Comparison of ENCODE assay signal across 8 mouse cellular contexts in the genomic region with DNA sequence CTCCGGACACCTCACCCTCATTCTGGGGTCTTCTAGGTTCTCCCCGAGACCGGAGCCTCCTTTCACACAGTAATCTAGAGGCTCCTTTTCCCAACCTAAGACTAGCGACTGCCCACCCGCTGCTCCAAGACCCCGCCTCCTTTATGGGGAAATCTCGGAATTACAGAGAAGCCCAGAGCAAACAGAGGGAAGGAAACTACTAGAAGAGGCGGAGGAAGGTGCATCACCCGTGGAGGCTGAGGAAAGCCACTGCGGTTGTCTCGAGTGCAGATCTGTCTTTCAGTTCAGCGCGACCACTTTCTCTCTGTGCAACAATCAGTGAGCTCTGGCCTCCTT. TPM values are rescaled to one million over a fixed set of nuclear protein-coding genes. Genes with fewer than 3 reads are reported as not detected.
DNase-seq lines count a peak whose midpoint lies in the region; ATAC-seq and TF ChIP-seq lines count a peak whose summit lies in the region.

No protein-coding gene starts in this region.

- peak overlapping the region; percentile 80 for H3K27ac ChIP-seq in heart, embryonic 10.5 days
- no peak overlapping the region for H3K27ac ChIP-seq in liver, embryonic 16.5 days (ENCODE audit: low read length)
- no peak overlapping the region for H3K27ac ChIP-seq in stomach, postnatal 0 days (replicated peaks)

- H3K4me3 ChIP-seq in heart, embryonic 10.5 days, result peak overlapping the region; percentile 88
- H3K4me3 ChIP-seq in E14TG2a.4 (replicated peaks; ENCODE audit: low read length), result peak overlapping the region; percentile 82
- peak overlapping the region; percentile 64 for H3K4me3 ChIP-seq in liver, embryonic 16.5 days (ENCODE audit: low read depth, low read length)
- peak overlapping the region; percentile 65 for H3K4me3 ChIP-seq in stomach, postnatal 0 days (ENCODE audit: low read depth, low read length)

- H3K9ac ChIP-seq in liver, embryonic 16.5 days (ENCODE audit: low read depth, low read length), result no peak overlapping the region
- H3K9ac ChIP-seq in stomach, postnatal 0 days (ENCODE audit: low read length), result peak overlapping the region; percentile 51

- DNase-seq in heart, embryonic 10.5 days (ENCODE audit: low spot score), result no peak
- DNase-seq in heart, postnatal 25 days (ENCODE audit: low spot score), result no peak
- no peak for DNase-seq in stomach, postnatal 0 days (ENCODE audit: low spot score)
- no peak for DNase-seq in spleen, postnatal 14 days (ENCODE audit: low spot score in 2 of 2)
- DNase-seq in kidney, adult 9 months, result no peak

- intact Hi-C loops in heart, postnatal 25 days (cut with DNase I), result no loop called here

- ATAC-seq in granulocyte monocyte progenitor cell, adult 5-6 weeks (replicated peaks; ENCODE audit: poor library complexity, severe bottlenecking), result peak; percentile 65
- ATAC-seq in liver, embryonic 16.5 days (ENCODE audit: low read depth), result peak; percentile 14; the same call in 1 of the 2 replicates
- peak; percentile 67; the same call in 1 of the 2 replicates for ATAC-seq in stomach, postnatal 0 days (ENCODE audit: low FRiP score, low TSS enrichment)

- no peaks in the 10 kb centered on the region for H3K9me3 ChIP-seq in heart, embryonic 10.5 days
- H3K9me3 ChIP-seq in E14TG2a.4 (ENCODE audit: low read length), result peaks cover 12% of the 10 kb centered on the region
- no peaks in the 10 kb centered on the region for H3K9me3 ChIP-seq in liver, embryonic 16.5 days (replicated peaks; ENCODE audit: control insufficient read depth, low read length)
- no peaks in the 10 kb centered on the region for H3K9me3 ChIP-seq in stomach, postnatal 0 days (ENCODE audit: control insufficient read depth, low read length)

- H3K36me3 ChIP-seq in heart, embryonic 10.5 days, result no peaks in the 10 kb centered on the region
- no peaks in the 10 kb centered on the region for H3K36me3 ChIP-seq in E14TG2a.4 (ENCODE audit: insufficient read depth, low read length)
- H3K36me3 ChIP-seq in liver, embryonic 16.5 days (ENCODE audit: control insufficient read depth, insufficient read depth), result no peaks in the 10 kb centered on the region
- H3K36me3 ChIP-seq in stomach, postnatal 0 days (ENCODE audit: control insufficient read depth, insufficient read depth, low read length), result no peaks in the 10 kb centered on the region

- peak overlapping the region; percentile 92 for H3K4me2 ChIP-seq in liver, embryonic 16.5 days (ENCODE audit: low read depth, low read length)
- peak overlapping the region; percentile 92 for H3K4me2 ChIP-seq in stomach, postnatal 0 days (replicated peaks; ENCODE audit: low read depth)

- no peak for TF ChIP-seq CTCF in E14TG2a.4 (conservative IDR thresholded peaks at IDR 0.05; ENCODE audit: low read length)
- TF ChIP-seq CTCF in stomach, postnatal 0 days (IDR thresholded peaks at IDR 0.05; ENCODE audit: low read depth), result no peak

- peaks cover 21% of the 10 kb centered on the region for H3K27me3 ChIP-seq in heart, embryonic 10.5 days (ENCODE audit: insufficient read depth, poor library complexity, severe bottlenecking)
- H3K27me3 ChIP-seq in E14TG2a.4 (ENCODE audit: insufficient read depth, low read length), result peaks cover 20% of the 10 kb centered on the region
- peaks cover 40% of the 10 kb centered on the region for H3K27me3 ChIP-seq in liver, embryonic 16.5 days (ENCODE audit: control insufficient read depth, insufficient read depth, low read depth, low read length)
- no peaks in the 10 kb centered on the region for H3K27me3 ChIP-seq in stomach, postnatal 0 days (ENCODE audit: control insufficient read depth, insufficient read depth, low read length)

- no peak for TF ChIP-seq EP300 in stomach, postnatal 0 days (optimal IDR thresholded peaks at IDR 0.05)

- 7% methylated on average over 13 of the region's 13 CpGs for WGBS in heart, embryonic 10.5 days
- 10% methylated on average over 13 of the region's 13 CpGs for WGBS in liver, embryonic 16.5 days (ENCODE audit: insufficient replicate concordance)
- WGBS in stomach, postnatal 0 days, result 4% methylated on average over 13 of the region's 13 CpGs

- peaks cover 22% of the 10 kb centered on the region for H3K4me1 ChIP-seq in heart, embryonic 10.5 days
- peaks cover 53% of the 10 kb centered on the region for H3K4me1 ChIP-seq in E14TG2a.4 (replicated peaks; ENCODE audit: low read depth, low read length)
- H3K4me1 ChIP-seq in liver, embryonic 16.5 days (ENCODE audit: control insufficient read depth, low read depth, low read length), result peaks cover 10% of the 10 kb centered on the region
- H3K4me1 ChIP-seq in stomach, postnatal 0 days (replicated peaks; ENCODE audit: control insufficient read depth, insufficient read depth), result no peaks in the 10 kb centered on the region

RNA-seq across cellular contexts. Expression of a gene that starts 0.3 kb away (rescaled TPM):
- 0.32 and 1.0 TPM in 2 replicates for polyA plus RNA-seq in heart, embryonic 10.5 days (2016; fragmentation: Nextera tagmentation; extraction: Ambion mirVana)
- total RNA-seq in heart, postnatal 25 days (2021), result 1 to 10 TPM; 1.0 to 1.3 TPM
- not detected in 2 replicates for total RNA-seq in granulocyte monocyte progenitor cell, adult 5-6 weeks (2014; fragmentation: Nextera tagmentation)
- total RNA-seq in granulocyte monocyte progenitor cell, adult 5-6 weeks (2017), result 0.10 and 3.3 TPM in 2 replicates
- 0.29 and 0.31 TPM in 2 replicates for polyA plus RNA-seq in liver, embryonic 16.5 days (2015; fragmentation: Nextera tagmentation; extraction: Ambion mirVana)
- polyA plus RNA-seq in stomach, postnatal 0 days (2015; fragmentation: Nextera tagmentation; extraction: Ambion mirVana), result 0.85 and 1.2 TPM in 2 replicates

RNA-seq across cellular contexts. Expression of a gene that starts 15.1 kb away (rescaled TPM):
- polyA plus RNA-seq in heart, embryonic 10.5 days (2016; fragmentation: Nextera tagmentation; extraction: Ambion mirVana), result 155 and 156 TPM in 2 replicates
- total RNA-seq in heart, postnatal 25 days (2021), result 10 to 100 TPM; 17.5 to 19.6 TPM
- total RNA-seq in granulocyte monocyte progenitor cell, adult 5-6 weeks (2014; fragmentation: Nextera tagmentation), result 48.5 and 66.6 TPM in 2 replicates
- 38.7 and 41.0 TPM in 2 replicates for total RNA-seq in granulocyte monocyte progenitor cell, adult 5-6 weeks (2017)
- polyA plus RNA-seq in liver, embryonic 16.5 days (2015; fragmentation: Nextera tagmentation; extraction: Ambion mirVana), result 44.1 and 44.2 TPM in 2 replicates
- polyA plus RNA-seq in stomach, postnatal 0 days (2015; fragmentation: Nextera tagmentation; extraction: Ambion mirVana), result 91.0 and 94.4 TPM in 2 replicates

RNA-seq across cellular contexts. Expression of a gene that starts 18.7 kb away (rescaled TPM):
- 128 and 142 TPM in 2 replicates for polyA plus RNA-seq in heart, embryonic 10.5 days (2016; fragmentation: Nextera tagmentation; extraction: Ambion mirVana)
- 10 to 100 TPM; 70.9 to 73.2 TPM for total RNA-seq in heart, postnatal 25 days (2021)
- 51.9 and 53.3 TPM in 2 replicates for total RNA-seq in granulocyte monocyte progenitor cell, adult 5-6 weeks (2014; fragmentation: Nextera tagmentation)
- 58.8 and 81.4 TPM in 2 replicates for total RNA-seq in granulocyte monocyte progenitor cell, adult 5-6 weeks (2017)
- polyA plus RNA-seq in liver, embryonic 16.5 days (2015; fragmentation: Nextera tagmentation; extraction: Ambion mirVana), result 36.8 and 38.0 TPM in 2 replicates
- 67.9 and 78.0 TPM in 2 replicates for polyA plus RNA-seq in stomach, postnatal 0 days (2015; fragmentation: Nextera tagmentation; extraction: Ambion mirVana)

RNA-seq across cellular contexts. Expression of a gene that starts 36.8 kb away (rescaled TPM):
- 3.1 and 3.2 TPM in 2 replicates for polyA plus RNA-seq in heart, embryonic 10.5 days (2016; fragmentation: Nextera tagmentation; extraction: Ambion mirVana)
- 1 to 10 TPM; 4.0 to 4.1 TPM for total RNA-seq in heart, postnatal 25 days (2021)
- total RNA-seq in granulocyte monocyte progenitor cell, adult 5-6 weeks (2014; fragmentation: Nextera tagmentation), result 3.1 TPM in 1 of 2 replicates, not detected in the other
- total RNA-seq in granulocyte monocyte progenitor cell, adult 5-6 weeks (2017), result 0.82 and 1.9 TPM in 2 replicates
- 0.95 and 1.2 TPM in 2 replicates for polyA plus RNA-seq in liver, embryonic 16.5 days (2015; fragmentation: Nextera tagmentation; extraction: Ambion mirVana)
- polyA plus RNA-seq in stomach, postnatal 0 days (2015; fragmentation: Nextera tagmentation; extraction: Ambion mirVana), result 0.85 and 0.95 TPM in 2 replicates

RNA-seq across cellular contexts. Expression of a gene that starts 46.9 kb away (rescaled TPM):
- 0.24 and 0.34 TPM in 2 replicates for polyA plus RNA-seq in heart, embryonic 10.5 days (2016; fragmentation: Nextera tagmentation; extraction: Ambion mirVana)
- under 1 TPM in 1 of 2 experiments, not detected in 1; 0.06 TPM for total RNA-seq in heart, postnatal 25 days (2021)
- total RNA-seq in granulocyte monocyte progenitor cell, adult 5-6 weeks (2014; fragmentation: Nextera tagmentation), result not detected in 2 replicates
- total RNA-seq in granulocyte monocyte progenitor cell, adult 5-6 weeks (2017), result not detected in 2 replicates
- polyA plus RNA-seq in liver, embryonic 16.5 days (2015; fragmentation: Nextera tagmentation; extraction: Ambion mirVana), result not detected in 2 replicates
- polyA plus RNA-seq in stomach, postnatal 0 days (2015; fragmentation: Nextera tagmentation; extraction: Ambion mirVana), result 0.08 and 0.12 TPM in 2 replicates

Comparison
In these comparisons a context has a peak if more than half of its experiments do, and no peak if none do; other contexts are left out.
1. ATAC-seq: peak in every context shown above with its lines; median percentile 67 in stomach, postnatal 0 days; 65 in granulocyte monocyte progenitor cell, adult 5-6 weeks; 14 in liver, embryonic 16.5 days.